Mouse (Mus musculus) stomach, postnatal 0 days (tissue): ENCODE data around the gene Ccdc34.
A peak's percentile ranks its signal among the peaks of the same experiment; 100 is the strongest.

Source experiments
- CTCF ChIP-seq: IDR thresholded peaks from 2 replicates; pipeline ENCODE4 v1.5.1; 2016; ENCODE audit warnings: antibody characterized with exemption, low read depth, mild to moderate bottlenecking, moderate library complexity
- EP300 ChIP-seq: optimal IDR thresholded peaks from 2 replicates; pipeline ENCODE3; 2016; ENCODE audit warnings: antibody characterized with exemption

DNA sequence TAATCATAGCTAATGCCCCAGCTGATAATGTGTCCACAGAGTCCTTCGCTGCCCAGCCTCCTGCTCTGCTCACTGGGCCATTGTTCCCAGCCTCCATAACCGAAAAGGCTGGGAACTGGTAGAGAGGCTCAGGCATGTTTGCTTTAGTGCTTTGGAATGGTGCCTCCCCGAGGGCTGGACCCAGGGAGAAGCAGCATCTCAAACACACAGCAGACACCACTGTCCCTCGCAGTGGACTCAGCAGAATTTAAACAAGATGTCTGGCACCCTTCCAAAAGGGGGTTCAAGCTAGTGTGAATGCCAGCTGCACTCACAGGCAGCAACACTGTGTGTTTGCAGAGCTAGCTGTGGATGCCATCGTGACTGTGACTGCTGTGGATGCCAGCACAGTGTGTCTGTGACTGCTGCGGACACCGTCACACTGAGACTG is 156.2 kb downstream of the Ccdc34 start:
- TF ChIP-seq CTCF (0 out of 2 replicates have a peak, but pooled peaks have one; percentile 1), EP300 (no peak)
